Mouse (Mus musculus): ENCODE results near the gene Tada3. TPM values are rescaled to one million over a fixed set of nuclear protein-coding genes. Genes with fewer than 3 reads are reported as not detected.

The Tada3 gene
- polyA plus RNA-seq (2014; fragmentation: Nextera tagmentation; extraction: Ambion mirVana) = 56.3 and 60.2 TPM in 2 replicates

DNA sequence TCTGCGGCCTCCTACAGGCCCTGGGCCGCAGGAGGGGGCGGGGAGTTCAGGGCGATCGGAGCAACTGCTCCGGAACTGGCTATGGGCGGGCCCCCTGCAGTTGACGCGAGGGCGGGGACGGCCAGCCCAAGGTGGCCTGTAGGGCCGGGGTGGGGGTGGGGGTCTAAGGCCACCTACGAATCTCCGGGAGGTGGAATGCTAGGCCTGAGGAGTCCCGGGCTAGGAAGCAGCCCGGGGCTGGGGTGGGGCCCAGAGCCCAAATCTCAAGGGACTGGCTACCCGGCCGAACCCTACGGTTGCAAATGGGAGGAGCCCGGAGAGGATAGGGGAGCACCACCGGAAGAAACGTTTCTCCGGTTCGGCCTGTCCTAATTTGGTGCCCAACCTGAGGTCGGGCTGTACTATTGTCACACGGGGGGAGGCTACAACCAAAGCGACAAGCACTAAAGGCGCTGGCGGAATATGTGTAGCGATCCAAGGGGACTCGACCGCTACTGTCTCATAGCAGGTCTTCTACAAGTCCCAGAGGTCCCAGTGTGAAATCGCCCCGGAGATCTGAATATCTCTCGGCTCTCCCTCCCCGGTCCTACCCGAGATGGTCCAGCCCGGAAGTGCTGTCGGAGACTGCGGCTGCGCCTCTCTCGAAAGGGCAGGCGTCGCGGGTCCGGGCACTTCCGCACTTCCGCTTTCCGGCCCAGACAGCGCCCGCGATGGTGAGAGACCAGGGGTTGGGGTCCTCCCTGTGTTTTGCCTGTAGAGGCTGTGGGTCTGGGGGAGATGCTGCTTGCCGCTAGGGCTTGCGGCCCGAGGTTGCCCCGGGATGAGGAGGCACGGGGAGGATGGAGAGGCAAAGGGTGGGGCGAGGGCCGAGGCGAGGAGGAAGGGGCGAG, at the start of gene Tada3, which contains the start of gene Arpc4:
TSS of gene Tada3 (minus strand) at position 388 of the 890 bp plus-strand sequence.
TSS of gene Arpc4 (plus strand) at position 620 of the 890 bp plus-strand sequence.
- H3K27me3 ChIP-seq (ENCODE audit: control insufficient read depth, insufficient read depth, low read length) = no peaks in the 10 kb centered on the region
- under 1% methylated on average over 61 of the region's 61 CpGs for WGBS
- peak; percentile 94 for DNase-seq (ENCODE audit: low spot score)
- 0 out of 2 replicates have a peak, but pooled peaks cover 2% of the 10 kb centered on the region for H3K36me3 ChIP-seq (ENCODE audit: control insufficient read depth, insufficient read depth, low read length)
- peak within 1 kb of the TSS; percentile 91 for H3K27ac ChIP-seq (ENCODE audit: low read depth, low read length)
- H3K9ac ChIP-seq (ENCODE audit: low read depth, low read length) = peak within 1 kb of the TSS; percentile 93
- peak; percentile 97 for ATAC-seq (ENCODE audit: low FRiP score)
- peak within 1 kb of the TSS; percentile 99 for H3K4me3 ChIP-seq (ENCODE audit: low read depth, low read length)
- no peaks in the 10 kb centered on the region for H3K9me3 ChIP-seq (ENCODE audit: control insufficient read depth, low read length)
- no peaks in the 10 kb centered on the region; the same call in none of the 2 replicates for H3K4me1 ChIP-seq (replicated peaks; ENCODE audit: control insufficient read depth, insufficient read depth, low read length)
- H3K4me2 ChIP-seq (replicated peaks; ENCODE audit: low read depth, low read length) = peak within 1 kb of the TSS; percentile 89

DNA sequence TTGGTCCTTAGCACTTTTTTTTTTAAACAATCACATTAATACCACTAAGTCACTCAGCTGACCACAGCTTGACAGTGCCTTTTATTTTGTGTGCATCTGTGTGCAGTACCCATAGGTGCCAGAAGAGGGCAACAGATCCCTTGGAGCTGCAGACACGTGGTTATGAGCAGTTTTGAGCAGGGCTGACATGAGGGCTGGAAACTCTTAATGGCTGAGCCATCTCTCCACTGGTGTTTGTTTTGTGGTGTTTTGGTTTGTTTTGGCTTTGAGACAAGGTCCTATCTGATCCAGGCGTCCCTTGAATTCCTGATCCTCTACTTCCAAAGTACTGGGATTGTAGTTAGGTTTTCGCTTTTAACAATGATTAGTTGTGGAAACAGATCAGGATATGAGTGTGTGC, 49.7 kb upstream of the Tada3 start:
- no peaks in the 10 kb centered on the region for H3K4me1 ChIP-seq (replicated peaks; ENCODE audit: control insufficient read depth, insufficient read depth, low read length)
- no peak overlapping the region for H3K9ac ChIP-seq (ENCODE audit: low read depth, low read length)
- no peaks in the 10 kb centered on the region for H3K27me3 ChIP-seq (ENCODE audit: control insufficient read depth, insufficient read depth, low read length)
- H3K4me3 ChIP-seq (ENCODE audit: low read depth, low read length) = no peak overlapping the region
- DNase-seq (ENCODE audit: low spot score) (peak; percentile 62), ATAC-seq (ENCODE audit: low FRiP score) (no peak)
- 62% methylated on average over 3 of the region's 3 CpGs for WGBS
- no peaks in the 10 kb centered on the region for H3K36me3 ChIP-seq (ENCODE audit: control insufficient read depth, insufficient read depth, low read length)
- H3K4me2 ChIP-seq (replicated peaks; ENCODE audit: low read depth, low read length) = no peak overlapping the region
- no peaks in the 10 kb centered on the region for H3K9me3 ChIP-seq (ENCODE audit: control insufficient read depth, low read length)
- no peak overlapping the region for H3K27ac ChIP-seq (ENCODE audit: low read depth, low read length)

DNA sequence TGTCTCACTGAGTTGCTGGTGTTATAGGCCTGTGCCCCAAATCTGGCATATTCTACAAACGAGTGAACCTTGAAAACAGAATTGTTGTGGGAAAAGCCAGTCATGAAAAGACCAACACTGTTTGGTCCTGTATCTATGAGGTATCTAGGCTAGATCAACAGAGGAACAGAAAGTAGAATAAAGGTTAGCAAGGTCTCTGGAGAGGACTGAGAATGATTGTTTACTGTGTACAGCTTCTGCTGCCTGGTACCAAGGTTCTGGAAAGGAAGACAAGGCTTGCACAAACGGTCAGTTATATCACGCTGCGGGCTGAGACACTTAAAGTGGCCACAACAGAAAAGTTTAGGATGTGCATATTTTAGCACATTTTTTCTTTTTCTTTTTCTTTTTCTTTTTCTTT, 49.0 kb upstream of the Tada3 start:
- ATAC-seq (ENCODE audit: low FRiP score) (no peak), DNase-seq (ENCODE audit: low spot score) (no peak)
- Histone ChIP-seq H3K4me2 (replicated peaks; ENCODE audit: low read depth, low read length) (no peak overlapping the region), H3K9me3 (ENCODE audit: control insufficient read depth, low read length) (no peaks in the 10 kb centered on the region), H3K9ac (ENCODE audit: low read depth, low read length) (no peak overlapping the region), H3K27ac (ENCODE audit: low read depth, low read length) (no peak overlapping the region), H3K4me1 (replicated peaks; ENCODE audit: control insufficient read depth, insufficient read depth, low read length) (no peaks in the 10 kb centered on the region), H3K4me3 (ENCODE audit: low read depth, low read length) (no peak overlapping the region), H3K27me3 (ENCODE audit: control insufficient read depth, insufficient read depth, low read length) (no peaks in the 10 kb centered on the region), H3K36me3 (ENCODE audit: control insufficient read depth, insufficient read depth, low read length) (no peaks in the 10 kb centered on the region)
- 86% methylated on average over 4 of the region's 4 CpGs for WGBS

DNA sequence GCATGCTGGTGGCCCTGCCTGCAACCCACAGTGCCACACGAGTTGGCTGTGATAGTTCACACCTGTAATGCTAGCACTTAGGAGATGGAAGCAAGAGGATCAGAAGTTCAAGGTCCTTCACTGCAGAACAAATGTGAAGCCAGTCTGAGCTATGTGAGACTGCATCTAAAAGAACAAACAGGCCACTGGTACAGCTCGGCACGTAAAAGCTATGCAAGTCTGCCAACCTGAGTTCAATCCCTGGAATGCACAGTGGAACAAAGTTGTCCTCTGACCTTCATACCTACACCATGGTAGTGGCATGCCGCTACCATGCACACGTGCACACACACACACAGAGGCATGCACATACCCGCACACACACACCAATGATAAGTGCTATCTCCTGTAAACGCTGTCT, 46.5 kb upstream of the Tada3 start:
- DNase-seq (ENCODE audit: low spot score) (no peak), ATAC-seq (ENCODE audit: low FRiP score) (no peak)
- Histone ChIP-seq H3K4me1 (replicated peaks; ENCODE audit: control insufficient read depth, insufficient read depth, low read length) (no peaks in the 10 kb centered on the region), H3K27me3 (ENCODE audit: control insufficient read depth, insufficient read depth, low read length) (no peaks in the 10 kb centered on the region), H3K27ac (ENCODE audit: low read depth, low read length) (no peak overlapping the region), H3K9ac (ENCODE audit: low read depth, low read length) (no peak overlapping the region), H3K9me3 (ENCODE audit: control insufficient read depth, low read length) (no peaks in the 10 kb centered on the region), H3K4me2 (replicated peaks; ENCODE audit: low read depth, low read length) (no peak overlapping the region), H3K36me3 (ENCODE audit: control insufficient read depth, insufficient read depth, low read length) (no peaks in the 10 kb centered on the region), H3K4me3 (ENCODE audit: low read depth, low read length) (no peak overlapping the region)
- 83% methylated on average over 7 of the region's 7 CpGs for WGBS

DNA sequence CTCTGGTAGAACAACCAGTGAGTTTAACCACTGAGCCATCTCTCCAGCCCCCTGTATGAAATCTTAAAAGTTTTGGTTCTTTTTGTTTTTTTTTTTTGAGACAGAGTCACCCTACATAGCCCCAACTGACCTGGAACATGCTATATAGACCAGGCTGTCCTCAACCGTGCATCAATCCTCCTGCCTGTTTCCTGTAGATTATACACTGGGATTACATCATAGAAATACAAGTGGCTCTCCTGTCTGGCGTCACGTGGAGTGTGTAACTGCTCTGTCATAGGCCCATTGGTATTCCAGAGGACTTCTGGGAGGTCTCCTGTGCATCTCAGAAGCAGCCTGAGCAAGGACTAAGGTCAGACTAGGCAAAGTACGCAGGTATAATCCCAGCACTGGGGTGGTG, 45.3 kb upstream of the Tada3 start:
- no peaks in the 10 kb centered on the region for H3K9me3 ChIP-seq (ENCODE audit: control insufficient read depth, low read length)
- WGBS = 84% methylated on average over 4 of the region's 4 CpGs
- H3K36me3 ChIP-seq (ENCODE audit: control insufficient read depth, insufficient read depth, low read length) = no peaks in the 10 kb centered on the region
- no peak for ATAC-seq (ENCODE audit: low FRiP score)
- H3K27ac ChIP-seq (ENCODE audit: low read depth, low read length) = no peak overlapping the region
- H3K4me2 ChIP-seq (replicated peaks; ENCODE audit: low read depth, low read length) = no peak overlapping the region
- H3K27me3 ChIP-seq (ENCODE audit: control insufficient read depth, insufficient read depth, low read length) = no peaks in the 10 kb centered on the region
- no peak overlapping the region for H3K4me3 ChIP-seq (ENCODE audit: low read depth, low read length)
- DNase-seq (ENCODE audit: low spot score) = no peak
- H3K4me1 ChIP-seq (replicated peaks; ENCODE audit: control insufficient read depth, insufficient read depth, low read length) = peaks cover 4% of the 10 kb centered on the region; the same call in 1 of the 2 replicates
- H3K9ac ChIP-seq (ENCODE audit: low read depth, low read length) = no peak overlapping the region

DNA sequence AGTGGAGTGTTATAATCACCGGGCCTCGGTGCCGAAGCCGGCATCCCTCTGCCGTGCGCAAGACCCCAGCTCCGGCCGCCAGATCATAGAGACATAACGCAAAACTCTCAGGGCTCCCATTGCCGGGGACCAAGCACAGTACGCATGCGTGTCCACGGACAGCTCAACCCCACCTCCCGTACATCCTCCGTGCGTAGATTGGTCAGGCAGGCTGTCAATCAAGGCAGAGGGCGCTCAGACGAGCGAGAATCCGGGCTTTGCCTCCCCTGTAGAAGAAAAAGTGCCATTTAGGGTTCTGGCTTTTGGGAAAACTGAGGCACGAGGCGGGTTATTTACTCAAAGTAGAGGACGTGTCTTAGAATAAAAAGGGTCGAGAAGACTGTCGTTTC, 41.5 kb upstream of the Tada3 start, which contains the start of gene Rpusd3:
TSS of gene Rpusd3 (minus strand) at position 142 of the 389 bp plus-strand sequence.
- H3K4me1 ChIP-seq (replicated peaks; ENCODE audit: control insufficient read depth, insufficient read depth, low read length) = peaks cover 7% of the 10 kb centered on the region; the same call in 1 of the 2 replicates
- peak within 1 kb of the TSS; percentile 67 for H3K9ac ChIP-seq (ENCODE audit: low read depth, low read length)
- H3K27ac ChIP-seq (ENCODE audit: low read depth, low read length) = no peak within 1 kb of the TSS
- H3K9me3 ChIP-seq (ENCODE audit: control insufficient read depth, low read length) = no peaks in the 10 kb centered on the region
- H3K4me2 ChIP-seq (replicated peaks; ENCODE audit: low read depth, low read length) = peak within 1 kb of the TSS; percentile 94
- ATAC-seq (ENCODE audit: low FRiP score) (peak; percentile 98), DNase-seq (ENCODE audit: low spot score) (peak; percentile 99)
- no peaks in the 10 kb centered on the region for H3K36me3 ChIP-seq (ENCODE audit: control insufficient read depth, insufficient read depth, low read length)
- WGBS = under 1% methylated on average over 25 of the region's 25 CpGs
- H3K4me3 ChIP-seq (ENCODE audit: low read depth, low read length) = peak within 1 kb of the TSS; percentile 67
- no peaks in the 10 kb centered on the region for H3K27me3 ChIP-seq (ENCODE audit: control insufficient read depth, insufficient read depth, low read length)

DNA sequence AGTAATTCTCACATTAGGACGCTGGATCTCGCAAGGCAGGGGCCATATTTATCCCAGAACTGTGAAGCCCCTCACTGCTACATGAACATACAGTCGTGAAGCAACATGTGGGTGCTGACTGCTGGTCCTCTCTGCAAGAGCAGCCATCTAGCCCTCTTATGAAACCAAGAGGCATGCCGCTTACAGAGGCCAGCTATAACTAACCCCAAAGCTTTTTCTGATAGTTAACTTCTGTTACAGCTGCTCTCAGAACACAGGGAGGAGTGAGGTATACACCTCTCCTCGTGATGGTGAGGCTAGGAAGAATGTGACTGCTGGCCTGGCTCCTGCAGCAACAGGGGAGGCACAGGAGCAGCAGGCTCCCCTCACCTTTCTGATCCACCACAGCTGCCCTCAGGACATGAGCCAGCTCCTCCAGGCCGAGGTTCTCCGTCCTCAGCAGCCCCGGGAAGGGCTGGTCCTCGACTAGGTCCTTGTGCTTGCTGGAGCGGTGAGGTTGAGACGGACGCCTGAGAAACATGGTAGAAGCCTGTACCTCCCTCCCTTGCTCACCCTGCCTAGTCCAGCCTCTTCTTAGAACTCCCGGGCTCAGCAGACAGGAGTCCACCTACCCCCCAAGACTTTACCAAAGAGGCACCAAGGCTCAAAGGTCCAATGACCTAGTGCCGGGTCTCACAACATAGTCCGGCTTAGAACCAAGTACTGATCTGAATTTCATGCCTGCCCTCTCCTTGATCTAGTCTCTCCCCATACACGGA, 40.9 kb upstream of the Tada3 start:
- 16% methylated on average over 16 of the region's 16 CpGs for WGBS
- Histone ChIP-seq H3K4me3 (ENCODE audit: low read depth, low read length) (peak overlapping the region; percentile 67), H3K36me3 (ENCODE audit: control insufficient read depth, insufficient read depth, low read length) (no peaks in the 10 kb centered on the region), H3K27ac (ENCODE audit: low read depth, low read length) (no peak overlapping the region), H3K4me1 (replicated peaks; ENCODE audit: control insufficient read depth, insufficient read depth, low read length) (peaks cover 7% of the 10 kb centered on the region; the same call in 1 of the 2 replicates), H3K9me3 (ENCODE audit: control insufficient read depth, low read length) (no peaks in the 10 kb centered on the region), H3K4me2 (replicated peaks; ENCODE audit: low read depth, low read length) (peak overlapping the region; percentile 94), H3K9ac (ENCODE audit: low read depth, low read length) (peak overlapping the region; percentile 67), H3K27me3 (ENCODE audit: control insufficient read depth, insufficient read depth, low read length) (no peaks in the 10 kb centered on the region)
- ATAC-seq (ENCODE audit: low FRiP score) = peak; percentile 76
- DNase-seq (ENCODE audit: low spot score) = no peak

DNA sequence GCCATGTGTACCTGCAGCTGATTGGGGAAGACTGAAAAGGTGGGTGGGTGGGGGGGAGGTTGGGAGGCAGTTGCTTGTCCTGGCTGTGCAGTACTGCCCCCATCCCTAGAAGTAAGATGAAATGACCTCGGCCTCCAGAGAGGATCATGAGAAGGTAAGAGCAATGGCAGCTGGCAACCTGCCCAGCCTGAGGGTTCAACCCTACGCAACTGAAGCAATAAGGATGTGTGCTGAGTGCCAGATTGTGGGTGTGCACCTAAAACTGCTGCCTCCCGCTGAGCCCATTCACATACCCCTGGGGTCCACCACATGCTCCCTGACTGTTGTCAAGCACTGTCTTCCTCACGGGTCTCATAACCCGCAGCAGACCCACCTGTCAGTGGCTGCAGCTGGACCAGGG, 38.7 kb upstream of the Tada3 start:
- Histone ChIP-seq H3K27ac (ENCODE audit: low read depth, low read length) (no peak overlapping the region), H3K36me3 (ENCODE audit: control insufficient read depth, insufficient read depth, low read length) (no peaks in the 10 kb centered on the region), H3K27me3 (ENCODE audit: control insufficient read depth, insufficient read depth, low read length) (no peaks in the 10 kb centered on the region), H3K4me2 (replicated peaks; ENCODE audit: low read depth, low read length) (no peak overlapping the region), H3K4me1 (replicated peaks; ENCODE audit: control insufficient read depth, insufficient read depth, low read length) (peaks cover 7% of the 10 kb centered on the region; the same call in 1 of the 2 replicates), H3K4me3 (ENCODE audit: low read depth, low read length) (no peak overlapping the region), H3K9me3 (ENCODE audit: control insufficient read depth, low read length) (no peaks in the 10 kb centered on the region), H3K9ac (ENCODE audit: low read depth, low read length) (no peak overlapping the region)
- DNase-seq (ENCODE audit: low spot score) (no peak), ATAC-seq (ENCODE audit: low FRiP score) (no peak)
- 88% methylated on average over 5 of the region's 5 CpGs for WGBS

Measured in hindbrain, embryonic 11.5 days (tissue).